In the genomic region with DNA sequence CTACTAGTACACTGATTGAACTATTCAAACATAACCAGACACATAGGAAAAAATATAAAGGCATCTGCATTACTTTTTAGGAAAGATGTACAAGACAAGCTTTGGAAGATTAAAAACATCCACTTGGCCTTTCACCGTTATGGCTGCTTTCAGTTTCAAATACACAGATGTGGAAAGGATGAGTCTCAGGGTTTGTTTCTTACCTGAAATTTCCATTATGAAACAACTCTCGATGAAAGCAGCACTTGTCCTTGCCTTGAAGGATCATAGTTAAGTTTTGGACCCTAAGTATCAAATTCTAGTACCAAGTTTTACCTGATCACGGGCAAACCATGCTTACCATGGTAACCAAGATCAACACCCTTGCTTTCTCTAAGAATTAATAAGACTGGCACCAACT, we compare ENCODE assay signal across 16 mouse cellular contexts.
"Had no signal": no experiment of that assay in that cellular context is flagged by ENCODE, and none has a peak within 500 bp of the region (broad histone marks: within the 10 kb centered on the region; RNA-seq: fewer than 3 reads in every experiment).

No protein-coding gene starts in this region.

- H3K4me3 ChIP-seq: left cerebral cortex, adult 2 months; limb, embryonic 10.5 days; liver, embryonic 15.5 days; midbrain, embryonic 12.5 days; neural tube, embryonic 15.5 days had no signal

- H3K27ac ChIP-seq: kidney, postnatal 0 days; left cerebral cortex, adult 2 months; limb, embryonic 10.5 days; liver, embryonic 15.5 days; macrophage; midbrain, embryonic 12.5 days; neural tube, embryonic 15.5 days had no signal

- DNase-seq: kidney, adult 11 months; kidney, adult 9 months; kidney, postnatal 36 days; lung, embryonic 14.5 days; lung, postnatal 10 days; right cerebral cortex, adult 18-20 months; right cerebral cortex, postnatal 25 days; thymus, postnatal 36 days had no signal

- H3K27me3 ChIP-seq: liver, embryonic 15.5 days; megakaryocyte, embryonic 14.5 days; midbrain, embryonic 12.5 days; neural tube, embryonic 15.5 days had no signal

- H3K4me2 ChIP-seq: liver, embryonic 15.5 days; lung, embryonic 14.5 days; midbrain, embryonic 12.5 days; neural tube, embryonic 15.5 days had no signal

- H3K9me3 ChIP-seq: limb, embryonic 10.5 days; liver, embryonic 15.5 days; neural tube, embryonic 15.5 days had no signal

- H3K36me3 ChIP-seq: midbrain, embryonic 12.5 days had no signal

- H3K9ac ChIP-seq: liver, embryonic 15.5 days; lung, embryonic 14.5 days; midbrain, embryonic 12.5 days; neural tube, embryonic 15.5 days had no signal
